Mouse (Mus musculus): Measurements from ENCODE around the gene Rfesd. TPM values are rescaled to one million over a fixed set of nuclear protein-coding genes. Genes with fewer than 3 reads are reported as not detected.
A peak's percentile ranks its signal among the peaks of the same experiment; 100 is the strongest.

Gene Rfesd
- polyA plus RNA-seq, 1 experiment, result 3.7 TPM

DNA sequence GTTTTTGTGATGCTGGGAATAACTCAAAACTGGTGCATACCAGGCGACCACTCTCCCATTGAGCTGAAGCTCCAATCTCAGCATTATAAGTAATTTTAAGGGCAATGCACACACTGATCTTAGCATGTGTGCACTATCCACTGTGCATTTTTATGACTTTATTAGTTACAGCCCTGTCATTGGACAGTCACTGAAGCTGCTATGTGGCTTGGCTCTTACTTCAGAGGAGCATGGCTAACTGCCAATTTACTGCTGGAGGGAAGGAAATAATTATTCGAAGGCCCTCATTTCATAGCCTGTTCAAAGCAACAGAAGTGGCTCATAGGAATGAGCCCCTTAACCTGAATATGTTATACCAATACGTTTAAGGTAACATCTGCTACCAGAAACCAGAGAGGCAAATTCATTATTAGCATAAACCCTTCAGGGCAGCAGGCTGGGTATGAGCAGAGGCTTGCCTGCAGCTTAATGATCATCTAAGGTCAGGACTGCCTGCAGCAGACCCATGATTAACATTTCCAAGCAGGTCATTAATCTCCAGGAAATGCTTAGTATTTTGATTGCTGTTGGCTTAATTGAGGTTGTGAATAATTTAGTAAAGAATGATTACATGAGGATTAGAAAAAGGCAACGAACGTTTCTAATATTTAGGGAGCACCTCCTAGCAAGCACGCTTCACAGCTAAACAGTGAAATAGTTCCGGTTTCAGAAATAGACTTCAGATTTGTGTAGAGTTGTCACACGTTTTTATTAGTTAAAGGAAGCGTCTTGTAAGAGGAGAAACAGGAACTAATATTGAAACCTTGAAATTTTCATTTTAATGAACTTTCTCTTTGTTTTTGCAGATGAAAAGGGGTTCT is 26.1 kb downstream of the Rfesd start:
- H3K4me3 ChIP-seq (replicated peaks), result no peak overlapping the region
- 0 out of 2 replicates have a peak, but pooled peaks cover 3% of the 10 kb centered on the region for H3K9me3 ChIP-seq
- TF ChIP-seq FLI1 (IDR thresholded peaks at IDR 0.05; ENCODE audit: low read length), result no peak
- no peak for TF ChIP-seq GATA1 (IDR thresholded peaks at IDR 0.05; ENCODE audit: borderline replicate concordance, low read length)
- peaks cover 7% of the 10 kb centered on the region for H3K36me3 ChIP-seq (replicated peaks; ENCODE audit: low read length)
- peaks cover 16% of the 10 kb centered on the region for H3K4me1 ChIP-seq
- H3K27me3 ChIP-seq (replicated peaks), result no peaks in the 10 kb centered on the region

DNA sequence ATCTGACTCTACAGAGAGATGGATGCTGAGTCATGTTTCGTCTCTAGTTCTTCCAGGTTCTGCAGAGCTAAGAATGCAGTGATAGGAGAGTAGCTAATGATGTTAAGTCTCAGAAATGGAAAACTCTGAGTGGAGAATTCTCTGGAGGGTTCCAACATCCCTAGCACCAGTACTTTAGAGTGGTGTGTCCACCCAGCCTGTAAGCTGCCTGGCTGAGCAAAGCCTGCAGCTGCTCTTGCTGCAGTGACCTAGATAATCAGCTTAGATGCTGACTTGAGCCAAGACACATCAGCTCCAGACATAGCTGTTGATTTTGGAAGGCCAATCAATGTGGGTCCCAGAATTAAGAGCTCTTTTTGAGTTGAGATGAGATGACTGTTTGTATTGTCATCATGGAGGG is 30.4 kb downstream of the Rfesd start:
- no peak overlapping the region for H3K4me3 ChIP-seq (replicated peaks)
- TF ChIP-seq GATA1 (IDR thresholded peaks at IDR 0.05; ENCODE audit: borderline replicate concordance, low read length), result no peak
- TF ChIP-seq FLI1 (IDR thresholded peaks at IDR 0.05; ENCODE audit: low read length), result no peak
- H3K9me3 ChIP-seq, result no peaks in the 10 kb centered on the region
- peaks cover 6% of the 10 kb centered on the region for H3K4me1 ChIP-seq
- H3K27me3 ChIP-seq (replicated peaks), result no peaks in the 10 kb centered on the region
- no peaks in the 10 kb centered on the region for H3K36me3 ChIP-seq (replicated peaks; ENCODE audit: low read length)

DNA sequence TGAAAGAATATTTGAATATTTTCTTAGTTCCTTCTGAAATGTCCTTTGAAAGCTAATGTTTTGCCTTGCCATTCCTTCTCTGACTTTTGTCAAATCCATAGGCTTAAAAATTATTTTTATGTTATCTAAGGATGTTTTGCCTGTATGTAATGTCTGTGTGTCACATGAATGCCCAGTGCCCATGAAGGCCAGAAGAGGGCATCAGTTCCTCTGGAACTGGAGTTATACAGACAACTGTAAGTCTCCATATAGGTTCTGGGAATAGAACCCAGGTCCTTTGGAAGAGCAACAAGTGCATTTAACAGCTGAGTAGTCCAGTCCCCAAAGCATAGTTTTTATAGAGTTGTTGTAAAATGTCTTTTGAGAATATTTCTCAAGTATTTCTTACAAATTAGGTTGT is 36.6 kb downstream of the Rfesd start:
- Histone ChIP-seq H3K27me3 (replicated peaks) (no peaks in the 10 kb centered on the region), H3K4me1 (no peaks in the 10 kb centered on the region), H3K9me3 (no peaks in the 10 kb centered on the region)

DNA sequence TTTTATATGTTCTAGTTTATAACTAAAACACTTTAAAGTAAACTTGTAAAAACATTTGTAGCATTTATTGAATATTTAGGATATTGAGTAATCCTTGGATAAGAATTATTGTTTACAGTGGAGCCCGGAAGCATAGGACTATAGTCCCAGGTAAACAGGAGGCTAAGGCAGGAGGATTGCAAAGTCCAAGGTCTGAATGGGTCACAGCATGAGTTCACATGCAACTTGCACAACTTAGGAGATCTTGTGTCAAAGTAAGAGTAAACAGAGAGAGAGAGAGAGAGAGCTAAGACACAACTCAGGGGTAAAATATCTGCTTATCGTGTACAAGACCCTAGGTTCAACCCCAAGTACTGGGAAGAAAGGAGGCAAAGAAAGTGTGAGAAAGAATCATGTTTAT is 41.9 kb downstream of the Rfesd start:
- no peak for TF ChIP-seq FLI1 (IDR thresholded peaks at IDR 0.05; ENCODE audit: low read length)
- TF ChIP-seq GATA1 (IDR thresholded peaks at IDR 0.05; ENCODE audit: borderline replicate concordance, low read length), result no peak

More for the DNA sequence above, 36.6 kb downstream of the Rfesd start:
- H3K36me3 ChIP-seq (replicated peaks; ENCODE audit: low read length), result no peaks in the 10 kb centered on the region
- no peak for TF ChIP-seq GATA1 (IDR thresholded peaks at IDR 0.05; ENCODE audit: borderline replicate concordance, low read length)
- no peak for TF ChIP-seq FLI1 (IDR thresholded peaks at IDR 0.05; ENCODE audit: low read length)
- no peak overlapping the region for H3K4me3 ChIP-seq (replicated peaks)

DNA sequence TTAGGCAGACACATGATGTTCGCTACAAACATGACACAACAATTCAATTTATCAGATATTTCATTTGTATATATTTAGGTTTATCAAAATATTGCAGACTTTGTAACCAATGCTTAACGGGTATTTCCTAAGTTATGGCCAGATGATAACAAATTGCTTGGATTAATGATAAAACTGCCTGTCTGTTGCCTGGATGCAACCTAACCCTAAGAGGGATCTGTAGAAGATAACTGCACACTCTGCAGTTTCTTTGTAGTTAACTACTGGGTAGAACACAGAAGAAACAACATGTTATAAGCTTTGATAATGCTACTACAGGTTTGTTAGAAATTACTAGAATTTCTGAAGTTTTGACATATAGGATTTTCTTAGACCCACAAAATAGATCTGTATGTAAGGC is 42.3 kb downstream of the Rfesd start:
- H3K4me1 ChIP-seq, result peaks cover 3% of the 10 kb centered on the region; the same call in 1 of the 2 replicates
- no peak overlapping the region for H3K4me3 ChIP-seq (replicated peaks)
- no peaks in the 10 kb centered on the region for H3K27me3 ChIP-seq (replicated peaks)
- TF ChIP-seq GATA1 (IDR thresholded peaks at IDR 0.05; ENCODE audit: borderline replicate concordance, low read length) (no peak), FLI1 (IDR thresholded peaks at IDR 0.05; ENCODE audit: low read length) (no peak)
- H3K9me3 ChIP-seq, result no peaks in the 10 kb centered on the region
- H3K36me3 ChIP-seq (replicated peaks; ENCODE audit: low read length), result no peaks in the 10 kb centered on the region

More for the DNA sequence above, 41.9 kb downstream of the Rfesd start:
- Histone ChIP-seq H3K4me1 (peaks cover 3% of the 10 kb centered on the region; the same call in 1 of the 2 replicates), H3K27me3 (replicated peaks) (no peaks in the 10 kb centered on the region), H3K9me3 (no peaks in the 10 kb centered on the region), H3K4me3 (replicated peaks) (no peak overlapping the region), H3K36me3 (replicated peaks; ENCODE audit: low read length) (no peaks in the 10 kb centered on the region)

DNA sequence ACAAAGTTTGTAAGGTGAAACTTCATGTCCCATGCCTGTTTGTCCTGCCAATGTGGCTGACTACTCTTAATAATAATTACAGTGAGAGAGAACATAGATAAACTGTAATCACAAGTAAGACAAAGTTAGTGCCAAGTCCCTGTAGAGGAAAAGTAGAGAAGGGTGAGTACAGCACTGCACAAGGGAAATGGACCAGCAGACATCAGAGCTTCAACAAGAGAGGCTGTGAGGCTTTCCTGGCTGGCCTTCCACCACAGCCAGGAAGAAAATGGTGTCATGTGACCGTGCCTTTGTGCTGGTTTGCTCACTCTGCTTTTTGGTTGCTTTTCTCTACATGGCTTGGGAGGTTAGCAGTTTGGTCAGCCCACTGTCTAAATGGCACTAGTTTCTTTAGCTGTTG is 42.9 kb downstream of the Rfesd start:
- TF ChIP-seq GATA1 (IDR thresholded peaks at IDR 0.05; ENCODE audit: borderline replicate concordance, low read length), result no peak
- Histone ChIP-seq H3K27me3 (replicated peaks) (peaks cover 1% of the 10 kb centered on the region), H3K9me3 (peaks cover 4% of the 10 kb centered on the region; the same call in 1 of the 2 replicates), H3K4me3 (replicated peaks) (no peak overlapping the region), H3K4me1 (peaks cover 3% of the 10 kb centered on the region; the same call in 1 of the 2 replicates), H3K36me3 (replicated peaks; ENCODE audit: low read length) (no peaks in the 10 kb centered on the region)

DNA sequence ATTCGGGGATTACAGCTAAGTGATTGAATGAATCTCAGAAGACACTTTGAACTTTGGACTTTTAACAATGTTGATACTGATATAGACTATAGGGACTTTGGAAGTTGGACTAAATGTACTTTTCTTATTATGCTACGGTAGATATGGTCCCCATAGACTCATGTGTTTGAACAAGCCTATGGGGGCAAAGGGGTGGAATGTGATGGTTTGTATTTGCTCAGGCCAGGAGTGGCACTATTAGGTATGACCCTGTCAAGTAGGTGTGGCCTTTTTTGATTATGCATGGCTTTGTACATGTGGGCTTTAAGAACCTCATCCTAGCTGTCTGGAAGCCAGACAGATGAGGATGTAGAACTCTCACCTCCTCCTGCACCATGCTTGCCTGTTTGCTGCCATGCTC is 44.0 kb downstream of the Rfesd start:
- no peak overlapping the region for H3K4me3 ChIP-seq (replicated peaks)
- H3K4me1 ChIP-seq, result peaks cover 3% of the 10 kb centered on the region; the same call in 1 of the 2 replicates
- peaks cover 4% of the 10 kb centered on the region; the same call in 1 of the 2 replicates for H3K9me3 ChIP-seq
- no peaks in the 10 kb centered on the region for H3K36me3 ChIP-seq (replicated peaks; ENCODE audit: low read length)
- peaks cover 1% of the 10 kb centered on the region for H3K27me3 ChIP-seq (replicated peaks)
- TF ChIP-seq GATA1 (IDR thresholded peaks at IDR 0.05; ENCODE audit: borderline replicate concordance, low read length), result no peak
- TF ChIP-seq FLI1 (IDR thresholded peaks at IDR 0.05; ENCODE audit: low read length), result no peak

DNA sequence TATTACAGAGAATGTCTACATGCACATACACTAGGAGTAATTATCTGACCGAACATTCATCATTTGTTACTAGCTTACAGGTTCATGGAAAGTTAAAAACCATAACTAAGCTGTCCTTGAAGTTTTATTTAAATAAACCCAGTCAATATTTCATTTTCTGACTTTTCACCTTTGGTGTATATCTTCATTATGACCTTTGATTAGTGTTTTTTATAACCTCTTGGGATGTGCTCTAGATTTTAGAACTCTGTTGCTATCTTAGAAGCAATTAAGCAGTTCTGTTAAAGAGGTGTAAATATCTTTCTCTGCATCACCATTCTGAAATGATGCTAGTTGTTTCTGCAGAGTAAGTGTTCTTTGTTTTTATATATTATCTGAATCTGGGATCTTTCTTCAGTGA is 51.7 kb downstream of the Rfesd start, which contains the start of gene Spata9:
Gene Spata9 (plus strand): TSS at position 301 of the 400 bp plus-strand sequence.
- H3K4me3 ChIP-seq (replicated peaks), result peak within 1 kb of the TSS; percentile 28
- H3K4me1 ChIP-seq, result no peaks in the 10 kb centered on the region
- no peak for TF ChIP-seq GATA1 (IDR thresholded peaks at IDR 0.05; ENCODE audit: borderline replicate concordance, low read length)
- no peak for TF ChIP-seq FLI1 (IDR thresholded peaks at IDR 0.05; ENCODE audit: low read length)
- no peaks in the 10 kb centered on the region for H3K36me3 ChIP-seq (replicated peaks; ENCODE audit: low read length)
- peaks cover 21% of the 10 kb centered on the region for H3K9me3 ChIP-seq
- peaks cover 3% of the 10 kb centered on the region for H3K27me3 ChIP-seq (replicated peaks)

DNA sequence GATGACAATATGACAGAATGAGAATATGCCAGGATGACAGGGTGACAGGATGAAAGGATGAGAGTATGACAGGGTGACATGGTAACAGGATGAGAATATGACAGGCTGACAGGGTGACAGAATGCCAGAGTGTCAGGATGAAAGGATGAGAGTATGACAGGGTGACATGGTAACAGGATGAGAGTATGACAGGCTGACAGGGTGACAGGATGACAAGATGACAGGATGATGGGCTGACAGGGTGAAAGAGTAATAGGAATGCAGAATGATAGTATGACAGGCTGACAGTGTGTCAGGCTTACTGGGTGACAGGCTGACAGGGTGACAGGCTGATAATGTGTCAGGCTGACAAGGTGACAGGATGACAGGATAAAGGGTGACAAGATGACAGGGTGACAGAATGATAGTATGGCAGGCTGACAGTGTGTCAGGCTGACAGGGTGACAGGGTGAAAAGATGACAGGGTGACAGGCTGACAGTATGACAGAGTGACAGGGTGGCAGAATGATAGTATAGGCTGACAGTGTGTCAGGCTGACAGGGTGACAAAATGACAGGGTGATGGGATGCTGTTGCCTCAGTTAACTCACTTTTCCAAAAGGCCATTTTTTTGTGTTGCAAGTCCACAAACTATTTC is 63.0 kb downstream of the Rfesd start:
- Histone ChIP-seq H3K36me3 (replicated peaks; ENCODE audit: low read length) (no peaks in the 10 kb centered on the region), H3K27me3 (replicated peaks) (peaks cover 1% of the 10 kb centered on the region), H3K4me1 (peaks cover 10% of the 10 kb centered on the region), H3K4me3 (replicated peaks) (peak overlapping the region; percentile 9), H3K9me3 (no peaks in the 10 kb centered on the region)
- TF ChIP-seq FLI1 (IDR thresholded peaks at IDR 0.05; ENCODE audit: low read length), result no peak
- TF ChIP-seq GATA1 (IDR thresholded peaks at IDR 0.05; ENCODE audit: borderline replicate concordance, low read length), result no peak

Other genes starting within 250 kb of the Rfesd start
- 6.3 TPM in 1 of 2 replicates, not detected in the other for gene Glrx, start 178.9 kb downstream of the Rfesd start, polyA plus RNA-seq (2012; ENCODE audit: insufficient read depth, low replicate concordance)
- 0.74 and 5.5 TPM in 2 replicates for gene Rhobtb3, start 74.8 kb downstream of the Rfesd start, polyA plus RNA-seq (2012; ENCODE audit: insufficient read depth, low replicate concordance)
- not detected in 2 replicates for gene Spata9, start 51.6 kb downstream of the Rfesd start, polyA plus RNA-seq (2012; ENCODE audit: insufficient read depth, low replicate concordance)
- 0.12 and 1.8 TPM in 2 replicates for gene Gpr150, start 38.3 kb upstream of the Rfesd start, polyA plus RNA-seq (2012; ENCODE audit: insufficient read depth, low replicate concordance)
- gene Arsk, start 79.9 kb upstream of the Rfesd start, polyA plus RNA-seq (2012; ENCODE audit: insufficient read depth, low replicate concordance), result 0.75 and 1.4 TPM in 2 replicates
- 0.06 TPM in 1 of 2 replicates, not detected in the other for gene Ttc37, start 80.0 kb upstream of the Rfesd start, polyA plus RNA-seq (2012; ENCODE audit: insufficient read depth, low replicate concordance)